Mouse (Mus musculus) gastrocnemius, postnatal 25 days (tissue): Measurements from ENCODE around the gene Pbx3. TPM values are rescaled to one million over a fixed set of nuclear protein-coding genes. Genes with fewer than 3 reads are reported as not detected.
A peak's percentile ranks its signal among the peaks of the same experiment; 100 is the strongest.

ENCODE experiments used
- DNase-seq: peaks from one replicate; pipeline ENCODE4 v3.0.0; 2022
- long read RNA-seq, 2 experiments: library from polyadenylated mRNA; stranded (forward); transcript quantifications; one replicate each; pipeline ENCODE4 v2.0.0; 2021
- total RNA-seq, 2 experiments: library from RNA; stranded (reverse); gene quantifications; 1 replicate in 1 of 2; 2 replicates in 1 of 2; pipeline ENCODE4 v1.2.3; 2021

The Pbx3 gene
- 1 to 10 TPM; 2.7 to 4.1 TPM for total RNA-seq
- long read RNA-seq, experiment 1, partial matches to known transcripts: 0 of 1 reads
- long read RNA-seq, experiment 1, other reads (novel, unspliced or antisense): 1 of 1 reads
- long read RNA-seq, experiment 2, partial matches to known transcripts: 0 of 3 reads
- long read RNA-seq, experiment 2, other reads (novel, unspliced or antisense): 2 of 3 reads

DNA sequence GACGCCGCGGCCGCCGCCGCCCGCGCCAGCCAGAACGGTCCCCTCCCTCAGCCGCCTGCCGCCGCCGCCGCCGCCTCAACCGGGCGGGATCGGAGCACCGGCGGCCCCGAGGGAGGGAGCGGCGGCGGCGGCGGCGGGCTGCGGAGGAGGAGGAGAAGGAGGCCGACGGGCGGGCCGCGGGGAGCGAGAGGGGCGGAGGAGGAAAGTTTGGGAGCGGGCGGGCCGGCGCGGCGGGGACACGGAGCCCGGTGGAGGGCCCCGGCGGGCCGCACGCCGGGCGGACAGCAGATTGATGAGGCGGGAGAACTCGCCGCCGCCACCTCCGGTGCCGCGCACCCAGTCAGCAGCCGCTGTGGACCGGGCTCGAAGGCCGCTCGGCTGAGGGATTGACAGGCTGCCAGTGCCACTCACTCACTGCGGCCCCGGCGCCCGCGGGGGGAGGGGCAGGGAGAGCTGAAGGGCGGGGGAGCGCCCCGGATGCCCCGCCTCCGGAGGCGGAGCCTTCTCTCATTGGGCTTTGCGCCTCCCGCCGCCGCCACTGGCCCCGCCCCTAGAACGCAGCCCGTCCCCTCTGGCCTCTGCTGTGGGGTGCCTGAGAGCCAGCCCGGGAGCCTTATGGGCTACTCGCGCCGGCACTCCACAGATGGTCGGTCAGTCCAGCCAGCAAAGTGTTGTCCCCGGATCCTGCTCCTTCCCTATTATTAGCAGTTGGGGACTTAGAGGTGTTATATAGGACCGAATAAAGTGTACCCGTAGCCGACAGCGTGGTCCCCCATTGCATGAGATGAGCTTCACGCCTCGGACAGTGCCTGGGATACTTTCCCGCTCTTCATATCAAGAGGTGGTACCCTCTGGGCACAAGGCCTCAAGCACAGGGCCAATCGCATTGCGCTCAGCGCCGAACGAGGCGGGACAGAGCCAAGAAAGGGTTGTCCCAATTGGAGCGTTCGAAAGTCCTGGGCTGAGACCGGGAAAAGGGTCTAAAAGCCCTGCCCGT is at the start of gene Pbx3:
Gene Pbx3 (minus strand): TSS at position 838 of the 997 bp plus-strand sequence.
- peak; percentile 95 for DNase-seq

DNA sequence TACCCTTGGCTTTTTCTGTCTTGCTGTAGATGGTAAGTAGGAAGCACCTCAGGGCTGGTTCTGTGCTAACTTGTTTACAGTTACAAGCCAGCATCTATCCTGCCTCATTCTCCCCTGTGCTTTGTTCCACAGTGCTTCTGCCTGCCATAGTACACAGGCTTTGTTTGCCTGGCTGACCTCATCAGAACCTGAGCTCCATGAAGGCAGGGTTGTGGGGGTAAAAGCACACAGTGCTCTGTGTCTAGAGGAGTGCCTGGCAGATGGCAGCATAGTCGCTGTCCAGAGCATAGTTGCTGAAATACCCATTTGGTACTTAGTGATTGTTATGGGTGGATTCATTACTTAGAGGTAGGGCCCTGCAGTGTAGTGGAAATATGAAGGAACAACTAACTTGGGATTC is 47.3 kb upstream of the Pbx3 start:
- no peak for DNase-seq

DNA sequence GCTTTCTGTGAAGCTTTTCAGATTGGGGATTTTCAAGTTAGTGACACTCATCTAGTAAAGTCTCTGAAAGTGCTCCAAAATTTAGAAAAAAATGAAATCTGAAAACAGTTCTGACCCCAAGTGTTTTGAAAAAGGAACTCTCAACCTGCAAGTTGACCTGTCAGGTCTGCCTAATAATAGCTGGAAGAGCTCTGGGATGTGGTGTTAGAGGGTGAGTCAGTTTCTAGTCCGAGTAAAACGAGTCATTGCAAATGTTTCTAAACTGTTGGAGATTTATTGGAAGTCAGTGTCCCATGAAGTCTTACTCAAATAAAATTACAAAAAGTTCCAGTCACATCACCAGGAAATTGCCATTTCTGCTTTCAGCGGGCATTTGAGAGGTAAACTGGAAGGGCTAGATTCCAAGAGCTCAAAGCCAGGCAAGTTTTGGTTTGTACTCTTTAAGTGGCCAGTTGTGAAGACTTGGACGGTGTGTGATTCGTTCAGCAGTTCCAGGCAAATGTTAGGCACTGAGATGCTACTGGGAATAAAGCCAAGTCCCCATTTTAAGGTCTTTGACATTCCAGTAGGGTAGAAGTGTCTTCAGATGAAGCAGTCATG is 36.9 kb upstream of the Pbx3 start:
- no peak for DNase-seq

DNA sequence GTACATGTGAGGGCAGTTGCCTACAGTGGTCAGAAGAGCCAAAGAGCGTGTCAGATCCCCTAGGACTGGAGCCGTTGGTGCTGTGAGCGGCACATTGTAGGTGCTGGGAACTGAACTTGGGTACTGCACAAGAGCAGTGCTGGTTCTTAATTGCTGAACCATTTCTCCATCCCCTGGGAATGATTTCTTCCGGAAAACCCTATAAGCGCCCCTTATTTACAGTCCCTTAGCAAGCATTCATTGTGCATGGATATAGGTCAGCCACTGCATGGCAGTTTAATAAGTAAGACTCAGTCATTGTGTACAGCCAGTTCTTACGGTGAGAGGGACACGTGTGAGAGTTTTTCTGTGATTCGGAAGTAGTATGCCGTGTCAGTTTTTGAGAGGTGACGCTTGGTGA is 35.4 kb upstream of the Pbx3 start:
- DNase-seq: no peak

DNA sequence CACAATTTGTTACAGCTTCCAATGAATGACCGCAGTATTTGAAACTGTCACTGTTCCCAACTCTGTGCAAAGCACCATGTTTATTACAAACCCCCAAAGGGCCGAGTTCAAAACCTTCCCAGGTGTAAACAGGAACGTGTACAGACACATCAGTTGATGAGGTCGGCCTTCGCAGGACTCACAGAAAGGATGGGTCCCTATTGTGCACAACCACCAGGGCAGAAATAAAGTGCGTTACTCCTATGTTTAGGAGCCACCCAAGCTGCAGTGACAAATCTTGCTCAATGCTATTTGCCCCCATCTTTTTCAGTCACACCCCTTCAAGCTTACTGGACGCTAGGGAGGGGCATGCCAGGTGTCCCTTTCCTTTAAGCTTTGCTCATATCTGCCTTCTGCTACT is 34.7 kb upstream of the Pbx3 start:
- DNase-seq: no peak

DNA sequence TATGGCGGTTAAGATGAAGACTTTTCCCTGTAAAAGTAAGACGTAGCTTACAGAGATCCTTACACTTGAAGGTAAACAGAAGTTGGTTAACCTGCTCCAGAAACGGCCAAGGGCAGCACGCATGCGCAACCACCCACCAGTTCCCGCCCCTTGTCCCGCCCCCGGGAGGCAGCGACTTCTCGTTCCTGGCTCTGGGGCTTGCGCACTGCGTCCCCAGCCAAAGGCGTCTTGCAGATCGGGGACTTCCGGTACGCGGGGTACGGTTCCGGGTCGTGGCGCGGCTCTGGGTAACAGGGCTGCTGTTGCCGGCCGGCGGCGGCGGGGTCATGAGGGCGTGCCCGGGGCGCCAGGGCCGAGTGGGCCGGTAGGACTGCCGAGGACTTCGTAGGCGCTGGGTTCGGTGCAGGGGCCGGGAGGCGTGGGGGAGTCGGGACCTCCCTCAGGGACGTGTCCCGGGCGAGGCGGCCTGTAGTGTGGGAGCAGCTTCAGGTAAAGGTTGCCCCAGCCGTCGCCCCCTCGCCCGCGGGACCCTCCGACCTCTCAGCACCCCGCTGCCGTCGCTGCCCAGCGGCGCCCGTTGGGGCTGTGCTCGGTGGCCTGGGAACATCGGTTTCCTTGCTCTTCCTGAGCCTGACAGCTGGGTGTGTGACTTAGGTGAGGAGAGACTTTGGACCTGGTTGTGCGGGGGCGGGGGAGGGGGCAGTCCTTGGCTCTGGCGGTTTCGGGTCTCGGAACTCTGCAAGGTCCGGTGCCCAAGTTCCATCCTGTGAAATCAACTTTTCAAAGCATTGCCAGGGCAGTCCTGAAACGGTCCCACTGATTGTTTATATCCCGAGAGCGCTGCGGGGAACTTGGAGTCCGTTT is 33.9 kb upstream of the Pbx3 start, which contains the start of gene Mapkap1:
Gene Mapkap1 (plus strand): TSS at position 171 of the 864 bp plus-strand sequence.
- peak; percentile 97 for DNase-seq

DNA sequence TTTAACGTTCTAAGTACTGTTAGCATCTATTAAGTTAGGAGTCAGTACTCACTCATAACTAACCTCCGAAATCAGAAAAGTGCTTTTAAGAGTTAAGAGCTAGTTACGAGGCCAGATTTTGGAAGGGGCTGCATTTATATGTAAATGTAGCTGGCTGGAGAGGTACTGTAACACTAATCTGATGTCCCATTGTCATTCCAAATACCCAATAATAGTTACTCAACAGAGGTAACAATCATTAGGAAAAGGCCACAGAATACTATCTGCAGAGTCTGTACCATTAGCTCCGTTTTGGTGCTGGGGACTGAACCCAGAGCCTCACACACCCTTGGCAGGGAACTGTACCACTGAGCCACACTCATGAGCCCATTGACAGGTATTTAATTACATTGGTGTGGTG is 26.6 kb upstream of the Pbx3 start:
- no peak for DNase-seq

DNA sequence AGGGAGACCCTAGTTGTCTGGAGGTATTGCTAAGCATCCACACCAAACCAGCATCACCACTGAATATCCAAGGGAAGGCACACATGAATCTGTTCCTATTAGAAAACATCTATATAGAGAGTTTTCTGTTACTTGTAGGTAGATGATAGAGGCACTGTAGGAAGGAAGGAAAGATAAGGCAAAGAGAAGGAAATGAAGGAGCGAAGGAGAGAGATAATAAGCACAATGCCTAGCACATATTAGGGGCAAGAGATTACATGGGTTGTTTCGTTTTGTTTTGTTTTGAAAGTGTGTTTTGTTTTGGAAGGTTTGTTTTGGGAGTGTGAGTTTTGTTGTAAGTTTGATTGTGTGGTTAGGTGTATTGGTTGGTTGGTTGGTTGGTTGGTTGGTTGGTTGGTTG is 6.0 kb upstream of the Pbx3 start:
- DNase-seq: no peak

DNA sequence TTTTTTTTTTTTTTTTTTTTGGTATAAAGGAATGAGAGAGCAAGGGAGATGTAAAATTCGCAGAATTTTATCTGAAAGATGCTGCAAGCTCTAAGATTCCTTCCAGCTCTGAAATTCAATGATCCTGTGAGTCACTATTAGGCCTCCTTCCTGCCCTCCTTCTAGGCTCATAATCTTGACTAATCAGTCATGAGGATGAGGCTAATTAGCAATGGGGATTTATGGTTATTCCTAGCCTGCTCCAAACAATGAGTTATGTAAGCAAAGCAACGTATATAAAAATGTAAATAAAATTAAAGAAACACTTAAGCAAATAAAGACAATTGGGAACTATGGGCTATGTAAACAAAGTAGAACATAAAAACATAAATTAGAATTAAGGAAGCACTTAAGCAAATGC is 1.4 kb upstream of the Pbx3 start:
- DNase-seq: no peak

DNA sequence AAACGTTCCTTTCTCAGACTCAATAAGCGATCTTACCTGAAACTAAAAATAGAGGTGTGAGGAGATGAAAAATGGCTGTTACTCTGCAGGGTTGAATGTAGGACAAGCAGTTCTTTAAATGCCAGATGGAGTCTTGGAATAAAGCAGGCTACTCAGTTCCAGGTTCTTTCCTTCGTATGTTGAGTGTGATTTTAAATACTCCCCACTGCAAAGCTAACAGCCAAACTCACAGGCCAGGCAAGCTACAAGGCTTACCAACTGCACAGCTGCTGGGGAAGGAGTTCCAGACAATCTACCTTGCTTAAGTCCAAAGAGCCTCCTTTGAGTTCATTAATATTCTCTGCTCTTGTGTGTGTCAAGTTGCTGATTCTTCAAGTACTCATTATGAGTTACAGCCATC is 944 bp upstream of the Pbx3 start:
- no peak for DNase-seq

DNA sequence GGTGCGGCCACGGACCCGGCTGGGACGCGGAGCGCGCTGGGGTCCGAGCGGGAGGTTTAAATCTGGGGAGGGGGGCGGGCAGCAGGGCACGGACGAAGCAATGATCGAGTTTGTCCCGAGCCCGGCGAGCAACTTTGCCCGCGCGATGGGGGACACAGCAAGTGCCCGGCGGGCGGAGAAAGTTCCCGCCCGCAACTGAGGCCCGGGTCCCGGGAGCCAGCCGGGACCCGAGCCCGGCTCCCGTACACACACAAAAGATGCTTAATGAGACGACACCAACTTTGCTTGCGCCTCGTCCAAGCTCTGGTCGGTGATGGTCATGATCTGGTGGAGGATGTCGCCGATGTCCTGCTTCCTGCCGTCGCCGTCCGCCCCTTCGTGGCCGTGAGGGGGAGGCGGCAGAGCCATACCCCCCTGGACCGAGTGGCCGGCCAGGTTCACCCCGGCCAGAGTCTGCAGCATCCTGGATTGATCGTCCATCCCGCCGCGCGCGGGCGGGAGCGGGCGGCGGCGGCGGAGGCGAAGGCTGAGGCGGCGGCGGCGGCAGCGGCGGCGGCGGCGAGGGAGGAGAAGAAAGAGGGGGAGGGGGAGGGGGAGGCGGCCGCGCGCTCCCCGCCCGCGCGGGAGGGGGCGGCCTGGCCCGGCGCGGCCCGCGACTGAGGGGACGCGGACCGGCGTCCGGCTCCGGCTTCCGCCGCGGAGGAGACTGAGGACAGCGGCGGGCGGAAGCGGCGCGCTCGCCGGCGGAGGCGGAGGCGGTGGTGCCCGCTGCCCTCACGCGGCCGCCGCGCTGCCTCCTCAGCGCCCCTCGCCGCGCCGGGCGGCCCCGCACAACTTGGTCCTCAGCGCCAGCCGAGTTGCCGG is 1.3 kb downstream of the Pbx3 start:
- peak; percentile 30 for DNase-seq

DNA sequence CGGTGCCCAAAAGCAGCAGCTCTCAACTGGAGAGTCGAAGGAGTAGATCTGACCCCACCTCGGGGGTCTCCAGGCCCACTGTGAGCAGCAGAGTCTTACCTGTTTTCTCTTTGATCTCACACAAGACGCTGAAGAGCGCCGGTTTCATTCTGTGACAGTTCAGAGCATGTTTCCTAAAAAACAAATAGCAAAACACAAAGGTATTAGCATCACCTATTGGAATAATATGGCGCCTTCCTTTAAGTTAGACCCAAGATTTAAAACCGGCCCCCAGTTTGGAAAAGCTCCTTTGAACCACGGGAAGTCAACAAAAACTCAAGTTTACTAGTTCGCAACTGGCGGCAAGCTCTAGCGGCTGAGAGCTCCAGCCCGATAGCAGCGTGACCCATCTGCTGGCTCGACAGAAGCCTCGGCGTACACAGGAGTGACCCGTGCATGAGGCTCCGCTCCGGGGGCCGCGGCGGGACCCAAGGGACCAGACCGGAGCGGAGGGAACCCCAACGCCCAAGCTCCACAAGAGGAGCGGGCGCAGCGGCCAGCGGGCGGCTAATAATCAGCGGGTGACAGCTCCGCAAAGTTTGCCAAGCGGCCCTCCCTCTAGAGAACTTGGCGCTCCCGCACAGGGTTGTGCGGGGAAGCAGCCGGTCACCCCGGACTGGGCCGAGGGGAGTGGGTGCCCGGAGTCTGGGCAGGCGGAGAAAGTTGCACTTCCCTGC is 2.1 kb downstream of the Pbx3 start:
- DNase-seq: peak; percentile 29

DNA sequence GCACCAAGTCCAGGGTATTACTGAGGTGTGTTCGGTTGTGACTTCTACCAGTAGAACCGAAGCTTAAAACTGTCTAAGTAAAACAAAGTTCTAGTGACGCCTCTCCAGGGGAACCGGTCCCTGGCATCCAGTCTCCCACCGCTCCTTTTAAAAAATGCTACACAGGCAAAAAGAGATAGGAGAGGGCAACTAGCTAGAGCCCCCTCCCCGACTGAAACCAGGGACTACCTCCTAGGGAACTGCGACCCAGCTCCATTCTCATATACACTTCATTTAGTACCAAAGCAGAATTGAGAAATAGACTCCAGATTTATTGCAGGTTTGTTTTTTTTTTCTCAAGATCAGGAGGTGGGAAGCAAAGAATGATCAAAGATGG is 2.6 kb downstream of the Pbx3 start:
- no peak for DNase-seq

DNA sequence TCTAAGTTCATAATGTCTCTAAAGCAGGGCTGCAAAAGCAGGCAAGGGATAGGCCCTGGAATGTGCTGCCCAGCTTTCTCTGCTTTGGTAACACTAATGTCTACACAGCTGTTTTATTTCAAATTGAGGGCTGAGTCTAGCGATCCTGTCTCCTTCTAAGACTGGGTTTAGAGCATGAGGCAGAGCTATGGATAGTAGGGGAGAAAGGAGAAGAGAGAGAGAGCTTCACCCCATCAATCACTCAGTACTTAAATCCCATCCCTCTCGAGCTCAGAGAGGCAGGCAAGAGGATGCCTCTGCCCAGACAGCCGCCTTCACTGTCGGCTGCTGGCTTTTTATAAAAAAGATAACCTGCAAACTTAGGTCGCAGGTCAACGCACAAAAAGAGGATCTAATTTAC is 4.5 kb downstream of the Pbx3 start:
- DNase-seq: no peak

DNA sequence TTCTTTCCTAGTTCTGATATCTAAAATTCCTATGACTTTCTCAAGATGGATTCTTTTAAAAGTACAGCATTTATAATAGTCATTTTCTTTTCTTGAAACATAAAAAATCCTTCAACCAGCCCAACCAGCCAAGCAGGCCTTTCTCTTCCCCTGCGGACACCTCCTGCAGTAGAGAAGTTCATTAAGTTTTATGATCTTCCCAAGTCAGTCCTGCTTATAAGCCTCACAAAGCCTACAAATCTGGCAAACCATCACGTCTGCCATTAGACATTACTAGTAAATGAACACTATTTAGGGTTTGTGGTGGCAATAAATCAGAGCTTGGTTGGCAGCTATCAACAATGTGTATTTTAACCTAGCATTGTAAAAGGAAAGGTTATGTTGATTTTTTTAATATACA is 5.9 kb downstream of the Pbx3 start:
- no peak for DNase-seq

DNA sequence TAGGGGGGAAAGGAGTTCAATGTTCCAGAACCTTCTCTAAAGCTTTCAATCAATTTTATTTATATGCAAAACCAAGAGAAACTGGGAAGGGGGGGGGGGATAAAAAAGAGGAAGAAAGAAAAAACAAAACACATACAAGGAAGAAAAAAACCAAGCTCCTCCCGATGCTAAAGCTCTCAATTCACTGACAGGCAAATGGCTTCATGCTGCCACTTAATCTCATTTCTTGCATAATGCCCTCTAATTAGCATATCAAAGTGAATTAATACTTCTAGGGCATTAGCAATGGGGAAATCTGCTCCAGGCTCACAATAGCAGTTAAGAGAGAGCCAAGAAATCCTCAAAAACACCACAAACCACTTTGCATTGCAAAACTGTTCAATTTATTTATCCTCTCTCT is 9.3 kb downstream of the Pbx3 start:
- DNase-seq: no peak

DNA sequence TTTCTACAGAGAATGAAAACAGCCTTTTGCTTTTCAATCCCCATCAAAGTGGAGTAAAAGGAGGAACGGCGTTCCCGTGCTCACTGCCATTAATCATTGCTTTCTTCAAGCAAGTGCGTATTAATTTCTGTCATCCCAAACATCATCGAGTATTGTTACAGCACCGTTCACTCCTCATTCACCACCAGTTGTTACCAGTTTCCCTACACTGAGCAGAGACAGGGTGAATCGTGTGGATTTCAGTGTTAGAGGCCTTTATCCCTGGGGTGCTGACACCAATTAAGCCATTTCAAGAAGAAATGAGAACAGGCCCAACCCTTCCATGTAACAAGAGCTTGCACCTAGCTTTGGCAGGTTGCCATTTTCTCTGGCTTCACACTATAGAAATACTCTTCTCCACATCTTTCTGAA is 17.1 kb downstream of the Pbx3 start:
- no peak for DNase-seq

DNA sequence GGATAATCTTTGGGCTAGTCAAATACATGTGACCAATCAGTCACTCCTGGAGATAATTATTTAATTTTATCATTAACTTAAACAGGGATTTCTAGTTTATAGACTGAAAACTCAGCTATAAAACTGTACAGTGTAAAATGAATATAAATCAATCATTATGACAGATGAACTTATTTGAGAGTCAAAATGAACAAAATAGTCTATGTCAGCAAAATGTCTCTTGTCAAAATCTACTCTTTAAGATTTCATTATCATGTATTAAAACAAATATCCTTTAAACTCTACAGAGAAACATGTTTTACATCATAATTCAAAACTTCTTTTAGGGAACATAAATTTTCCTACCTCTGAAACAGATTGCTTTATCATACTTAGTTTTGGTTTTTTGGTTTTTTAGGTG is 20.9 kb downstream of the Pbx3 start:
- no peak for DNase-seq

DNA sequence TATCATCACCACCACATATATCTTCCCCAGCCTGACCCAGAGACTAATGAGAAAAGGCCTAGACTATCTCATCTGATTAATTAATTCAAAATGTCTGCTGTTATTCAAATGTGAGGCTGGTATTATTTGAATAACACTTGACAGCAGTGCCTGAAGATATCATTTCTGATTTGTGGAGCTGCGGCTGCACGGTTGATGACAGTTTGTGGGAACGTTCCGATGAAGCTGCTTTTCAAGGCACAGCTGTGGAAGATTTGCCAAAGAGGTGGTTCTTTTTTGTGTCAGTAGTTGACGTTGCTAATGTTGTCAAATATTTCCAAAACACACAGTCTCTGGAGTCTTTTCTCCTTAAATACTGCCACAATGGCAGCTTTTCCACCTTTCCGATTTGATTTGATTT is 25.8 kb downstream of the Pbx3 start:
- DNase-seq: no peak

DNA sequence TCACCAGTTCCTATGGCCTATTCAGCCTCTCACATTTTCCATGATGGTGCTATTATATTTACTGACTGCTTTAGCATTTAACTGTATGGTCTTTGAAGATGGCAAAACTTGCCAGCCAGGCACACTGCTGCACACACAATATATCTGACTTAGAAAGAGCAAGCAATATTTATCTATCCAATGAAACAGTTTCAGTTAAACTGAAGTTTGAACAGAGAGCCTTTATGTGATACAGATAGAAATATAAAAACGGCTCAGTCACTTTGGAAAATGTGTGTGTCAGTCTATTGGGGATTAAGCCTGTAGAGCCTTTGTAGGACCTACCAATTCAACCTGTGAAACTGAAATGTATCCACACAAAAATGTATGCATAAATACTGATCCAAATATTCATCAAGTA is 74.3 kb downstream of the Pbx3 start:
- no peak for DNase-seq

DNA sequence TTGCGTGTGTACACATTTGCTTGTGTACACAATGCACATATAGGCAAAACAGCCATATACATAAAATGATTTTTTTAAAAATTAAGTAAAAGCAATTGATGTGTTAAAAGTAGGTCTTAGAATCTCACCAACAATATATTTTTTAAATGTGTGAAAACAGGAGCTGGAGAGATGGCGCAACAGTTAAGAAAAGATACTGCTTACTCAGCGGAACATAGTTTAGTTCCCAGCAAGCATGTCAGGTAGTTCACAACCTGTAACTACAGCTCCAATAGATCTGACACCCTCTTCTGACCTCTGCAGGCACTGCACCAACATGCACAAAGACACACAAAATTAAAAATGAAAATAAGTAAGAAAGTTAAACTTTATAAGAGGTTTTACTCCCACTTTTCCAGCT is 74.7 kb downstream of the Pbx3 start:
- no peak for DNase-seq
